Mouse (Mus musculus) right cerebral cortex, postnatal 14 days (tissue): ENCODE data around the gene Fntb.
"Not testable (repeated sequence)": the region's sequence is repeated elsewhere in the genome, so short reads cannot be mapped to it uniquely, and the experiment has no call there.

Experiments
- DNase-seq: peaks from one replicate; pipeline ENCODE4 v3.0.0; 2022

Fntb gene

DNA sequence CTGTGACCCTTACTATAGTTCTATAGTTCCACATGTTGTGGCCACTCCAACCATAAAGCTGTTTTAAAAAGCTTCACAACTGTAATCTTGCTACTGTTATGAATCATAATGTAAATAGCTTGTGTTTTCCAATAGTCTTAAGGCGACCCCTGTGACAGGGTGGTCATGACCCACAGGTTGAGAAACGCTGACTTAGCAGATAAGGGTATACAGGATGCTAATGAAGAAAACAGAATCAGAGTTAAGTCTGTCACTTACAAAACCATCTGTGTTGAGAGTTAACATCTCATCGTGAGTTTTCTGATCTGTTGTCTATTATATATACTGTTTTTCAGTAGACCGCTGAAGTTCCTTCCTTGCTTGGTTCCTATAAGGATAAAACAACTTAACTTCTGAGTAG is 73.9 kb downstream of the Fntb start:
- DNase-seq = no peak

DNA sequence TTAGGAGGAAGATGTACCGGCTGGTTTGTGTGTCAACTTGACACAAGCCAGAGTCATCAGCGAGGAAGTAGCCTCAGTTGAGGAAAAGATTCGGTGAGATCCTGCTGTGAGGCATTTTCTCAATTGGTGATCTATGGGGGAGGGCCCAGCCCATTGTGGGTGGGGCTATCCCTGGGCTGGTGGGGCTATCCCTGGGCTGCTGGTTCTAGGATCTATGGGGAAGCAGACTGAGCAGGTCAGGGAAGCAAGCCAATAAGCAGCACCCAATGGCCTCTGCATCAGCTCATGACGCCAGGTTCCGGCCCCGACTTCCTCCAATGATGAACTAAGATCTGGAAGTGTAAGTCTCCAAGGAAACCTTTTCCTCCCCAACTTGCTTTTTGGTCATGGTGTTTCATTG is 74.7 kb downstream of the Fntb start:
- DNase-seq = no peak

DNA sequence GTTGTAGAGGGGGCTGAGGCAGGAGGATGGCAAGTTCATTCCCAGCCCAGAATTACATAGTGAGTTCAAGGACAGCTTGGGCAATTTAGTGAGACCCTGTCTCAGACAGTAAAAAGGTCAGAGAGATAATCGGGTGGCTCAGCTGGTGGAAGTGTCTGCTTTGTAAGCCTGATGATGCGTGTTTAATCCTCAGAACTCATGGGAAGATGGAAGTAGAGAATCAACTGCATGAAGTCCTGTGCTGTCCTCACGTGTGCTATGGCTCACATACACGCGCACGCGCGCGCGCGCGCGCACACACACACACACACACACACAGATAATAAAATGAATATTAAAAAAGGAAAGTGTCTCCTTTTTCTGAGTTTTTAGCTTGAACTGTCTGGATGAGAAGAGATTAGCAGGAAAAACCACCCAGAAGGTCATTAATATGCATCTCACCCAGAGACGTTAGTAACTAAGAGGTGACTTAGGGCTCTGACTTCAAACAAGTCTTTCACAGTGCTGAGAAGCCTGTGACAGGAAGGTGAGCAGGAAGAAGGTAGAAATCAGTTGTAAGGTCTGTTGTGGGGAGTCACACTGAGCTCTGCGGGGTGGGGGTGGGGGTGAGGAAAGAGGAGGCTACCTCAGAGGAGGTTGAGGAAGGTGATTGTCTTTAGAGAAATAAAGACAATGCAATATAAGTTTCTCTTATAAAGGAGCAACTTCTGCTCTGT is 79.1 kb downstream of the Fntb start:
- no peak for DNase-seq

DNA sequence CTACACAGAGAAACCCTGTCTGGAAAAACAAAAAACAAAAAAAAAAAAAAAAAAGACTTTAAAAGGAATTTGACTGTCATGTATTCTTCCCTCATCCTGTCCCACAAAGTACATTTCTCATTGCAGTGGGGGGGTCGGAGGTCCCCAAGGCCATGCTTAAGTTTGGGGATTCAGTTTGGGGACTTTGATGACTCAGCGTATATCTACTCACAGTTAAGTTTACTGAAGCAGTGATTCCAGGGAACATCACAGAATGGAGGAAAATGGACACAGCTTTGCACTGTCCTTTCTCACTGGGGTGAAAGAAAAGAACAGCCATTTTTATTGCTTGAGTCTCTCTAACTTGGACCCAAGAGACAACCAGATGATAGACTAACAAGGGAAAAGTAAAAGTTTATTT is 87.0 kb downstream of the Fntb start:
- DNase-seq = no peak

DNA sequence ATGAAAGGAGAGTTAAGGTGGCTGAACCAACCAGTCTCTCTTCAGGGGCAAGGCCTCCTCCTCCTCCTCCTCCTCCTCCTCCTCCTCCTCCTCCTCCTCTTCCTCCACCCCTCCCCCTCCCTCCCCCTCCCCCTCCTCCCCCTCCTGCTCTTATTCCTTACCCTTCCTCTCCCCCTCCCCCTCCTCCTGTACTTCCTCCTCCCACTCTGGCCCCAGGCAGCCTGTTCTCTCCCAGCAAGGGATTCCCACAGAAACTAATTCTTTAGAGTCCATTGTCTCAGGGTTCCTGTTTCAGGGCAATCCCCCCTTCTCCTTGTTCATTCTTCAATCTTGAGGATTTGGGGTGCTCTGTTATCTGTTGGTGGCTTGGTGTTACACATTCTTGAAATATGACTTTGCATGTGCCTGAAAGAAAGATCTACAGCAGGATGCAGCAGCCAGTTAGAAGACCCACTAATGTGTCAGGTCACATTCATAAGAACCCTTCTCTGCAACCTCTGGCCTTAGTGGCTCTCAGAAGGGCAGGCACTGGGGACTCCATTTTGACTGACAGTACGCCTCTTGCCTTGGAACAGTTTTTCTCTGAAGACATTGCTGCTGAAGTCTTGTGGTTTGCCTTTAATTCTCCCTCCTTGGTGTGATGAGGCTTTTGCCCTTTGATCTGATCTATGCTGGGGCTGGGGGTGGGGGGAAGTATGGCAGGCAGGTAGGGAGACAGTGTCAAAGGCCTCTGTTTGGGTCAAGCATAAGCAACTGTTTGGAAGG is 88.2 kb downstream of the Fntb start:
- no peak for DNase-seq

DNA sequence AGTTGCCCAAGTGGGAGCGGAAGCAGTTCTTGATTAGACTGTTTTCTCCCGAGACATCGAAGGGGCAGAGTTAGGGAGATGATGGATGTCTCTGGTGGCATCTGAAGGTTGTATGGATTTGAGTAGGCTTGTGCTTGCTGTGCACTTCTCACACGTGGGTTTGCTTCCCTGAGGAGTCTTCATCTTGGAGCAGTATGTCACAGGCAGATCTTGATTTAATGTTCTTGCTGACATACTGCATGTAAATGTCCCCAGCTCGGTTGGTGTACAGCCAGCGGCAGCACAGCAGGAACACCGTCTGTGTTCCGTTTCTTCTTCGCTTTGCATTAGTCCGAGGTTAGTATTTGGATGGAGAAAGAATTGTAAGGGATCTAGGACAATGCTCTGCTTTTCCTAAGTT is 91.7 kb downstream of the Fntb start:
- no peak for DNase-seq

DNA sequence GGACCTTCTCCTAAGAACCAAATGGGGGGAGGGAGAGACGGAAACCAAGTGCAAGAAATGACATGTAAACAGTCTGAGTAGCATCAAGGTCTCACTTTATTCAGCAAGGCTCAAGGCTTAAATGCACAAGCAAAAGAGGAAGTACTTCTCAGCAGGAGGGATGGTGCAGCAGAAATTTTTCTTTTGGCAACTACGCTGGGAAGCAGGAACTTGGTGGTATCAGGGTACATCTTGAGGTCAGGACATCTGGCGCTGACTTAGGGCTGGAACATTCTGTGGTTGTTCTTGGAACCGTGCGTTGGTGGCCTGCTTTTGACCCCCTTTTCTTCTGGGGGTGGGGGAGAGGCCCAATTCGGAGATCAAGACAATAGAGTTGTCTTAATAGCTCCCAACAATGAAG is 93.4 kb downstream of the Fntb start:
- not testable (repeated sequence) for DNase-seq

DNA sequence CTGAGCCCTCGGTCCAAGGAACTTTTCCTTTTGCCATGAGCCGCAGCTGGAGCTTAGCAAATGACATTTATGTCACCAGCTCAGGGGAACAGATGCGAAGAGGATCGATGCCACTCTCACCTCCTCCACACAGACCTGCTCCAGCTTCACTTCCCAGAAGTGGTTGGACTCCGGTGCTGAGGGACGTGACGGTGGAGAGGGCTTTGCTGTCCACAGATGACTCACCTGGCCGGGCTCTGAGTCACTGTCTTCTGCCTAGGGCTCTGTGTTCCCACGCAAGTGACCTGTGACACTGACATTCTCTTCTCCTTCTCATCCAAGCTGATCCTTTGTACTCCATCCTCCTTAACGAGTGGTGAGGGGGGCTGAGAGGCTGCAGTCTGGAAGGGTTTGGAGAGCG is 98.3 kb downstream of the Fntb start:
- DNase-seq = no peak

DNA sequence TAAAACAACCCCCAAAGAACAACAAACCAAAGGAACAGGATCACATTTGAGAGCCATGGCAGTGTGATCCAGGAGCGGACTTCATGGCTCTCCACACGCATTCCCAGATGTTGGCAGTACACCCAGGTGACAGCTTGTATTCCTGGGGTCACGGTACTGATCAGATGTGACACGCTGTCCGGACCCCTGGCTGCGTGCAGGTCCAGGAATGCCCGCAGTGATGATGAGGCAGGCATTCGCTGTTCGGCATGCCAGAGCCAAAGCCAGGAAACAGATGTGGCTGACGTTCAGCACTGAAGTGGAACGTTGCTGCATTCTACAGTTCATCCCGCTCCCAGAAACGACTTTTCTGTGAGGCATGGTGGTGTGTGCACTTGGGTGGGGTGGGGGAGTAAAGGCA is 99.9 kb downstream of the Fntb start:
- DNase-seq = no peak

DNA sequence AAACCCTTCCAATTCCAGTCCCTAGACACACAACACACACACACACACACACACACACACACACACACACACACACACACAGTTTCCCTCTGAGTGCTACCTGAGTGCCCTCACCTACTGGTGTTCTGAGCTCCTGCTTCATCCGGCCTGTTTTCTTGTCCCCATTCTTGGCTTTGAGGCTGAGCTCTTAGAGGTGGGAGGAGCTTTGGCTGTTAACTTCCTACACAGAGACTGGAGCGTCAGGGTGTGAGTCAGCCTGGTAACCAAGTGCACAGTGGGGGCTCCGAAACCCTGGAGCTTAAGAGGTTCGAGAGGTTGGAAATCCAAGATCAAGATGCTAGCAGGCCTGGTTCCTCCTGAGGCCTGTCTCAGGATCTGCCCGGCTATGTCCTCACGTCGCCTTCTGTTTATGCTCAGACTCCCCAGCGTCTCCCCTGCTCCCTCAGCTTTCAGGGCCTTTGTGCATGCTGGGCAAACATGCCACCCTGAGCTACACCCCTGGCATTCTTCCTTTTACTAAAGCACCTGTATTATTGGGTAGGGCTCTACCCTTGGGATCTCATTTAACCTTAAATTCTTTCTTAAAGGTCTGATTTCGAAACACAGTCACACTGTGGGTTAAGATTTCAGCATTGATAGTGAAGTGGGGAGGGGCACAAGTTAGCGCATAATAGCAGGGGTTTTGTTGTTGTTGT is 102.3 kb downstream of the Fntb start:
- DNase-seq = peak; percentile 28

DNA sequence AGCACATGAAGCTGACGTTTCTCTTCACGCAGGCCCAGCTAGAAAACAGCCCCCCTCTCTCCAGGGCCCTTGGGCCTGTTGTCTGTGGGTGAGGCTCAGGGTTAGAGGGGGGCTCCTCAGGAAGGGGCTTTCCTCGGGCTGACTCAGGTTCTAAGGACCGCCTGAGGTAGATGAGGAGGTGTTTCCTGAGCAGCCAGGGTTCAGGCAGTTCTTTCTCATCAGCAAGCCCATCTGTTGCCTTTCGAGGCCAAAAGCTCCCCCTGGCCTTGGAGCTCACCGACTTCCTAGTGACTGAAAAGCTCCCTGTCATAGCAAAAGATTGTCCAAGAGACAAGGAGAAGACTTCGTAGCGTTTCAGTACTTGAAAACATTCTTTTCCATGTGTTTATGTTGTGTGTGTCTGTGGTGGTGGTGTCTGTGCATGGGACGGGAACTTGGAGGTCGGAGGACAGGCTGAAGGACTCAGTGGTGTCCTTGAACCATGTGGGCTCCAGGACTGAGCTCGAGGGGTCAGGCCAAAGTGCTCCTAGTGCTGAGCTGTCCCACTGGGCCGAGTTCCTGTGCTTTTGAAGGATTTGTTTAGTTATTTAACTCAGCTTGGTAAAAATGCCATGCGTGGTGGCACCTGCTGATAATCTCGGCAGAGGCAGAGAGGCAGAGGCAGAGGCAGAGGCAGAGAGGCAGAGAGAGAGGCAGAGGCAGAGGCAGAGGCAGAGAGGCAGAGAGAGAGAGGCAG is 103.2 kb downstream of the Fntb start:
- DNase-seq = no peak

DNA sequence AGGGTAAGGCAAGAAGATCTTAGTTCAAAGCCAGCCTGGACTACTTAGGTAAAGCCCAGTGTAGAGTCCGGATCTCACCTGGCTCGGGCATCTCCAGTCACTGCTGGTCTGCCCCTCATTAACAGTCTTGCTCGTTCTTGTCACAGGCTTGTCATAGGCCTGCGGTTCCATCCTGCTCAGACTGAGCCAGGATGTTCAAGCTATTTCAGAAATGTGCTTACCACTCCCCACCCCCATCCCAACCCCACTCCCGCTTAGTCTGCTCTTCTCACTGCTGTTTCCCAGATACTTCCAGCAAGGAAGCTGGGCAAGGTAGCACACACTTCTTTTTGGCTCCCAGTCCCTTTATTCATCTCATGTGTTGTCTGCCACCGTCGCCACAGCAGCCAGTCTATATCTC is 104.2 kb downstream of the Fntb start:
- no peak for DNase-seq

DNA sequence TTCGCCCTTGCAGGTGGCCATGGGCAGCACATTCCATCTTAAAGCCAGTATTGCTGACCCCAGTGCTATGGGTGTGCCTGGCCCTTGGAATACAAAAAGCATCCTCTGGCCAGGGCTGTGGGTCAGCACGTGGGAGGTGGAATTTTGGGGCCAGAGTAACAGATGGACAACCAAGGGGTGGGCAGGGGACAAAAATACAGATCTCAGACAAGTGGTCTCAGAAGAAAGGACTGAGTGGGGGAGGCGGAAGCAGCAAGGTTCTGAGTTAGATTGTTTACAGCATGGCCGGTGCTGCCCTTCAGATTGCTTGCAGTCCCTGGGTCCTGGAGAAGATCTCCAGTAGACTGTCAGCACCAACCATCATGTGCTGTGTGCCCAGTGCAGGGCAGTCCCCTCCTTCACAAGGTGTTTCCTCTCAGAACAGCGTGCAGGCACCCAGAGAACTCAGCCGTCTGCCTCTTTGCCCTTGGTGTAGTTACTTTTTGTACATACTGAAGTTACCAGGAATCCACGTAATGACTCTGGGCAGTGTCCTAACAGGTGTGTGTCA is 107.5 kb downstream of the Fntb start:
- DNase-seq = no peak

DNA sequence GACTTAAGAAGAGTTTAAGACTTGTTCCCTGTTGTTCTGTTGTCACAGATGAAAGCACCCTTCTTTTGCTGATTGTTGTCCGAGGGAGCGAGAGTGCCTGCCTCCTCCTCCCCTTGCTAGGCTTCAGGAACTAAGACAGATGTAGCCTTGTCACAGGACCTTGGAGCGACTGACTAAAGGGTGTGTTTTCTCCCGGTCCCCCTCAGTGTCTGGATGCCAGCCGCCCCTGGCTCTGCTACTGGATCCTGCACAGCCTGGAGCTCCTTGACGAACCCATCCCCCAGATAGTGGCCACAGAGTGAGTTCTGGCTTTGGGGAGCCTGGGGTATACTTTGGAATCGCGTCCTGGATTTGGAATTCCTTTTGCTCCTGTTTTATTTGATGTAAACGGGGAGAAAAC is 109.4 kb downstream of the Fntb start:
- no peak for DNase-seq

DNA sequence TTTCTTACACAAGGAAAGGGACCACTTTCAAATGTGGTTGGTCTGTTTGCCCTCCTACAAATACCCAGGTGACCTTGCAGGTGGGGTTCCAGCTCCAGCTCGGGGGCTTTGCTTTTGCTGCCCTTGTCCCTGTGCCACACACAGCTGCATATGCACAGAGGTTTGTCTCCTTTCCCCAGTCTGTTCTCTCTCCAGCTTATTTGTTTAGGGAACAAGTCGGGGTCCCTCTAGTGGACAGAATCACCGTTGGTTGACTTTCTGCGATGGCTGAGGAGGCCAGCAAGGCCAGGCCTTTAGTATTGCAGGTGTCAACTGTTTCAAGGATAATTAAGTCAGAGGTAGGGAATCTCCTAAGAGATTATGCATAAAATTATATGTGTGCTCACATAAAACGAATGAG is 113.9 kb downstream of the Fntb start:
- DNase-seq = peak; percentile 50

DNA sequence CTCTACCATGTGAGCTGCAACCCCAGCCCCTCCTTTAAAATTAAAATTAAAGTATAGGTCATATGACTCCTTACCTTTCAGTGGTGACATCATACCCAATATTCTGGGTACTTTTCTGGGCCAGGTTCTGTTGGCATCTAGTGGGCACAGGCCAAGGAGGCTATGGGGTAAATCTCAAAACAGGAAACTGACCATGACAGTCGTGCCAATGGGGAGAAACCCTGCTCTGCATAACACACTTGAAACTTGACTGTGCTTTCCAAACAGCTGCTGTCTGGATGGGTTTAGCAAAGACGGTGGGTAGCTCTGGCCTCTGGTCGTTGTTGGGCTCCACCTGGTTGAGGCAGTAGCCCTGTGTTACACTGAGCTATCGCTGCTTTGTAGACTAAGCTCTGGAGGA is 114.7 kb downstream of the Fntb start:
- no peak for DNase-seq

DNA sequence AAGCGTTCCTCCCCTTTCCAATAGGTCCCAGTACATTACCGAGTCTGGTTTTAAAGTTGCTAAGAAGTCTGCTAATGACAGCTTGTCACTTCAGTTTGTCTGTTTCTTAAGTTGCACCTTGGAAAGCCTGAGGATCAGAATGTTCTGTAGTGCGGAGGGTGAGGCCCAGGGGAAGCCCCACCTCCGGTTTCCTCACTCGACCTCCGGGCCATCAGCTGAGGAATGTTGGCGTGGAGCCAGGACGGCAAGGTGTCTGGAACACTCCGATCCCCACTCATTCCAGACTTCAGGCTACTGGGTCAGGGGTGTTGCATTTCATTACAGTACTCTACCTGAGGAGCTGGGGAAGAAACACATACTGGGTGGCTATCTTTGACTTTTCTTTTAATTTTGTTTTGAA is 118.4 kb downstream of the Fntb start:
- DNase-seq = peak; percentile 31

DNA sequence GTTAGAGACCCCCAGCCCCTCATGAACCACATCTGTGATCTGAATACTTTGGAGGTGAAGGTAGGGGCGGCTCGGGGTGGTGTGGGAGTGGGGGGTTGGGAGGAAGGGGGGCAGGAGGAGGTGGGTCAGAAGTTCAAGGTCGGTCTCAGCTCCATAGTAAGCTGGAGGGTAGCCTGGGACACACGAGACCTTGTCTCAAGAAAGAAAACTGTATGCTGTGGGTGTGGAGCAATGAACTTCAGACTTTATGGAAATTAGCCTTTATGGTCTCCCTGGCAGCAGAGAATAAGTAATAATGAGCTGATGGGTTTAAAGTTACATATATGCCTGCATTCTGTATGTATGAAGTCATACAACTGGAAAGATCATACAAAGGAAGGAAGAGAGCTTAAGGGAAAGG is 119.7 kb downstream of the Fntb start:
- DNase-seq = no peak

DNA sequence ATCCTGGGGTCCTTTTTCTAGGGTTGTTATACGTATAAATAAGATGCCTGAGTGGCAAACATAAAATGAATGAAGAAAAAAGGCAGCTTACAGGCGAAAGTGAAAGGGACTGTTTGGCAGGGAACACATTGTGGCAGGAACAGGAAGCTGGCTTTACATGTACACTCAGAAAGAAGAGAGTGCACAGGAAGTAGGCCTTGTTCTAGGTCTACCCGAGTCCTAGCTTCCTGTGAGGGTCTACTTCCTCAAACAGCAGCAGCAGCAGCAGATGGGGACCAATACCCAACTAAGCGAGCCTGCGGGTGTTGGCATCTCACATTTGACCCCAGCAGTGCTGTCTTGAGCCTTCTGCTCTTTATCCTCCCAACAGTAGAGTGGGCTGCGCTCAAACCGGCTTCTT is 121.4 kb downstream of the Fntb start:
- DNase-seq = no peak

DNA sequence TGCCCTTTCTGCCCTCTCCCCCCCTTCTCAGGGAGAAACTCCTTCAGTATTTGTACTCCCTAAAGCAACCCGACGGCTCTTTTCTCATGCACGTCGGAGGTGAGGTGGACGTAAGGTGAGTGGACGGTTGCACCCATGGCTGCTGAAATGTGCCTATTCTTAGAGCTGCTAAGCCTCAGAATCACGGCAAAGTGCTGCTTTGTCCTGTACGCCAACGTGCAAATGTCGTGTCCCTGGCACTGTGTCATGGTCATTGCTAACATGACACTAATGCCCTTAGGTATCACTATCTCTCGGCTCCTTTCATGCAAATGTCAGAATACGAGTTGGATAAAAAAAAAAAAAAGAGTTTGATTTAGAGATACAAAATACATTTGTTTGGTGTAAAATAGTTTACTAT is 122.6 kb downstream of the Fntb start:
- no peak for DNase-seq

DNA sequence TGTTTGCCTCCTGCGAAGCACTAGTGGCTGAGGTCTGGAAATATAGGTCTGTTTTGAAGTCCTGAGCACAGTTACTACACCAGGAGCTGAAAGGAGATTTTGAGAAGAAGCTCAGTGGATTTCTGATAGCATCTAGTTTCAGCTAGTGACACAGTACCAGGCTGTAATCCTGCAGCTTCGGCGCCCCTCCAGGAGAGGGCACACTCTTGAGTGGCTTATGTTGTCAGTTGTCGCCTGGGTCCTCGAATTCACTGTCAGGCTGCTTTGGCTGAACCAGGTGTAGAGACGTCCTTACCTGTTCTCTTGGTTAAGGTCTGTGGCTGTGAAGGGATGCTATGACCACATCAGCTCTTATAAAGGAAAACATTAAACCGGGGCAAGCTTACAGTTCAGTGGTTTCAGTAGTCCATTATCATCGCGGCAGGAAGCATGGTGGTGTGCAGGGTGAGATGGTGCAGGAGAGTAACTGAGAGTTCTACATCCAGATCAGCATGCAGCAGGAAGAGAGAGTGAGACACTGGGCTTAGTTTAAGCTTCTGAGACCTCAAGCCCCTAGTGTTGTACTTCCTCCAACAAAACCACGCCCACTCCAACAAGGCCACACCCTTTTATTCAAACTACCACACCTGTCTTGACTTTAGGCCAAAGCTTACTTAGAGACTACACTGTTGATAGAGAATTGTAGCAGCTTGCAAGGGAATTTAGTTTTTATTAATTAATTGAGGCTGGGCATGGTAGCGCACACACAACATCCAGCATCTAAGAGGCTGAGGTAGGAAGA is 124.2 kb downstream of the Fntb start:
- DNase-seq = no peak

DNA sequence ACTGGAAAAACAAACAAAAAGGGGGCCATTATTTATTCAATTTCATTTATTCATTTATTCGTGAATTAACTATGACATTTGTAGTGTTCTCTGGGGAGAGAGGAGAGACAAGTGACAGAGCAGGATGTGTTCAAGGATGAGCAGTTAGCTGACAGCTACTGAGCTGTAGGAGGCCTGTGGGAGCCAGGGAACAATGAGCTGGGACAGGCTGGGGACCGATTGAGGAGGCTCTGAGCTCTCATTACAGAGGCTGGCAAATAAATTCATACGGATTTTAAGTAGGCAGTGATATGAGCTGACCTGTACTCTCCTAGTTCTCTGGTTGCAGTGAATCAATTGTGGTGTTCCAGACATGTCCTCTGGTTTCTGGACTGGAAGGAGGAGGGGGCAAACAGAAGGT is 125.8 kb downstream of the Fntb start:
- no peak for DNase-seq
